Mouse (Mus musculus) thymus, adult 2 months (tissue): ENCODE measurements at regions not wholly inside any gene's neighbourhood (a gene's known extent, or its start where the extent isn't known, plus 50 kb on each side); places are given as distances from the start of the nearest gene placed in this dataset.

Experiments used
- CTCF ChIP-seq: fragments of 200-500 bp; IDR thresholded peaks from 2 replicates; pipeline ENCODE4 v1.5.1; 2012; ENCODE audit warnings: mild to moderate bottlenecking, control low read depth, low read length, moderate library complexity, borderline replicate concordance; ENCODE audit not compliant: control insufficient read depth, poor library complexity, insufficient read depth; ENCODE audit errors: extremely low read depth
- POLR2A ChIP-seq: fragments of 200-500 bp; IDR thresholded peaks from 2 replicates; pipeline ENCODE4 v1.6.1; 2012; ENCODE audit warnings: mild to moderate bottlenecking, low read length, control low read depth, moderate library complexity; ENCODE audit not compliant: control insufficient read depth, poor library complexity, insufficient read depth; ENCODE audit errors: extremely low read depth

GRCm38 (mm10) chr10:60900992-60901391, 69.6 kb upstream of the Unc5b start:
- TF ChIP-seq CTCF = no peak
- no peak for TF ChIP-seq POLR2A
